9 mouse cellular contexts compared by ENCODE assay signal in genomic region chr3:94366761-94367160, GRCm38 (mm10). TPM values are rescaled to one million over a fixed set of nuclear protein-coding genes. Genes with fewer than 3 reads are reported as not detected.
DNase-seq lines count a peak whose midpoint lies in the region; TF ChIP-seq lines count a peak whose summit lies in the region.
"Had no signal": no experiment of that assay in that cellular context is flagged by ENCODE, and none has a peak within 500 bp of the region (broad histone marks: within the 10 kb centered on the region; RNA-seq: fewer than 3 reads in every experiment).

No protein-coding gene starts in this region.

- DNase-seq in CD4-positive, CD25-positive, alpha-beta regulatory T cell, adult 2 months (ENCODE audit: low read depth, low spot score) = peak; percentile 90
- peak; percentile 85 for DNase-seq in adrenal gland, postnatal 10 days
- DNase-seq in embryo, embryonic 9.5 days (ENCODE audit: extremely low spot score) = peak; percentile 82
- peak; percentile 67 to 68 for DNase-seq in heart, adult 2 months
- peak; percentile 74 to 85 for DNase-seq in kidney, postnatal 36 days
- peak; percentile 73 to 81 for DNase-seq in lung, adult 18-20 months
- peak; percentile 39 for DNase-seq in ovary, adult 18-20 months (ENCODE audit: low spot score)
- DNase-seq in thymus, postnatal 0 days (ENCODE audit: low spot score) = peak; percentile 87

- no peak for TF ChIP-seq POLR2A in heart, adult 2 months (IDR thresholded peaks at IDR 0.05; ENCODE audit: insufficient read depth, low read depth, low read length)

- TF ChIP-seq EP300 in heart, adult 2 months (IDR thresholded peaks at IDR 0.05; ENCODE audit: insufficient read depth, low read depth, low read length) = peak; percentile 89

- intact Hi-C loops in heart, adult 2 months (cut with DNase I) = loop anchor here (2.0 to 5.0 kb wide), 4 partner anchors 91 to 536 kb away; no protein-coding TSS in a partner anchor

- H3K4me3 ChIP-seq in heart, adult 2 months = no peak overlapping the region
- H3K4me3 ChIP-seq: heart, embryonic 13.5 days had no signal

- H3K36me3 ChIP-seq in heart, adult 2 months (ENCODE audit: control insufficient read depth, insufficient read depth, low read length) = no peaks in the 10 kb centered on the region
- H3K36me3 ChIP-seq: heart, embryonic 13.5 days had no signal

- no peak overlapping the region for H3K9ac ChIP-seq in heart, adult 2 months (ENCODE audit: low read depth, low read length)
- H3K9ac ChIP-seq: heart, embryonic 13.5 days had no signal

- peaks cover 2% of the 10 kb centered on the region; the same call in 1 of the 2 replicates for H3K27me3 ChIP-seq in heart, adult 2 months (ENCODE audit: control insufficient read depth, insufficient read depth, low read length)

- no peaks in the 10 kb centered on the region for H3K79me2 ChIP-seq in heart, adult 2 months (replicated peaks; ENCODE audit: control insufficient read depth, insufficient read depth, low read length)

- TF ChIP-seq CTCF in heart, adult 2 months (IDR thresholded peaks at IDR 0.05) = peak; percentile 72

- peaks cover 1% of the 10 kb centered on the region; the same call in 1 of the 2 replicates for H3K4me1 ChIP-seq in heart, adult 2 months (ENCODE audit: control insufficient read depth, insufficient read depth, low read length)

- WGBS in heart, adult 2 months = 22% methylated on average over 3 of the region's 3 CpGs

- H3K27ac ChIP-seq in heart, adult 2 months = no peak overlapping the region
- H3K27ac ChIP-seq: heart, embryonic 13.5 days had no signal

RNA-seq across cellular contexts. Expression of gene C2cd4d, which starts 4.5 kb away (rescaled TPM):
- total RNA-seq in adrenal gland, postnatal 10 days (2021) = under 1 TPM in 1 of 2 experiments, not detected in 1; 0.73 TPM
- total RNA-seq in heart, adult 2 months (2021) = not detected
- polyA plus RNA-seq in heart, adult 2 months (2012; rRNA removed) = 0.14 TPM in 1 of 2 replicates, not detected in the other
- polyA plus RNA-seq in thymus, postnatal 0 days (2015; fragmentation: Nextera tagmentation; extraction: Ambion mirVana) = 1.8 and 3.6 TPM in 2 replicates

RNA-seq across cellular contexts. Expression of gene Rorc, which starts 5.8 kb away (rescaled TPM):
- 10 to 100 TPM; 28.0 to 35.6 TPM for total RNA-seq in adrenal gland, postnatal 10 days (2021)
- total RNA-seq in heart, adult 2 months (2021) = 10 to 100 TPM; 36.1 to 44.8 TPM
- 25.7 and 26.7 TPM in 2 replicates for polyA plus RNA-seq in heart, adult 2 months (2012; rRNA removed)
- 170 and 185 TPM in 2 replicates for polyA plus RNA-seq in thymus, postnatal 0 days (2015; fragmentation: Nextera tagmentation; extraction: Ambion mirVana)

RNA-seq across cellular contexts. Expression of gene Them5, which starts 24.9 kb away (rescaled TPM):
- total RNA-seq in adrenal gland, postnatal 10 days (2021) = not detected
- not detected for total RNA-seq in heart, adult 2 months (2021)
- not detected in 2 replicates for polyA plus RNA-seq in heart, adult 2 months (2012; rRNA removed)
- polyA plus RNA-seq in thymus, postnatal 0 days (2015; fragmentation: Nextera tagmentation; extraction: Ambion mirVana) = 0.27 and 0.47 TPM in 2 replicates
- polyA plus RNA-seq: heart, embryonic 13.5 days had no signal

RNA-seq across cellular contexts. Expression of gene Lingo4, which starts 31.6 kb away (rescaled TPM):
- 1 to 10 TPM in 1 of 2 experiments, under 1 TPM in 1; 0.99 to 1.0 TPM for total RNA-seq in adrenal gland, postnatal 10 days (2021)
- total RNA-seq in heart, adult 2 months (2021) = under 1 TPM; 0.05 to 0.09 TPM
- polyA plus RNA-seq in heart, adult 2 months (2012; rRNA removed) = 0.04 and 0.09 TPM in 2 replicates
- 8.2 and 14.0 TPM in 2 replicates for polyA plus RNA-seq in thymus, postnatal 0 days (2015; fragmentation: Nextera tagmentation; extraction: Ambion mirVana)

RNA-seq across cellular contexts. Expression of gene Tdrkh, which starts 46.3 kb away (rescaled TPM):
- total RNA-seq in adrenal gland, postnatal 10 days (2021) = 10 to 100 TPM in 1 of 2 experiments, 1 to 10 TPM in 1; 9.7 to 12.1 TPM
- 1 to 10 TPM; 3.9 to 4.9 TPM for total RNA-seq in heart, adult 2 months (2021)
- polyA plus RNA-seq in heart, adult 2 months (2012; rRNA removed) = 0.64 and 0.82 TPM in 2 replicates
- 34.3 and 39.1 TPM in 2 replicates for polyA plus RNA-seq in thymus, postnatal 0 days (2015; fragmentation: Nextera tagmentation; extraction: Ambion mirVana)

Comparison
In these comparisons a context has a peak if more than half of its experiments do, and no peak if none do; other contexts are left out.
1. DNase-seq: peak in every context shown above with its lines; median percentile 90 in CD4-positive, CD25-positive, alpha-beta regulatory T cell, adult 2 months; 87 in thymus, postnatal 0 days; 85 in adrenal gland, postnatal 10 days; 82 in embryo, embryonic 9.5 days; 80 in kidney, postnatal 36 days; 77 in lung, adult 18-20 months; 68 in heart, adult 2 months; 39 in ovary, adult 18-20 months.